Mouse (Mus musculus) testis, adult 2 months (tissue): Measurements from ENCODE around the gene Fastkd3.

ENCODE experiments used
- CTCF ChIP-seq: fragments of 200-500 bp; IDR thresholded peaks from 2 replicates; pipeline ENCODE4 v1.5.1; 2012; ENCODE audit warnings: low read depth, mild to moderate bottlenecking, inconsistent platforms, low read length, moderate library complexity; ENCODE audit not compliant: control insufficient read depth, insufficient read depth, insufficient replicate concordance
- POLR2A ChIP-seq: fragments of 200-500 bp; IDR thresholded peaks from 2 replicates; pipeline ENCODE4 v1.6.1; 2012; ENCODE audit warnings: low read depth, mild to moderate bottlenecking, inconsistent platforms, low read length, moderate library complexity; ENCODE audit not compliant: control insufficient read depth

- TF ChIP-seq POLR2A (no peak), CTCF (no peak)
These were observed 13.9 kb upstream of the Fastkd3 start for GRCm38 (mm10) chr13:68568110-68568509.
